Comparison of ENCODE assay signal across 24 mouse cellular contexts in genomic region chr8:94810855-94811254, GRCm38 (mm10). TPM values are rescaled to one million over a fixed set of nuclear protein-coding genes. Genes with fewer than 3 reads are reported as not detected.
"Had no signal": no experiment of that assay in that cellular context is flagged by ENCODE, and none has a peak within 500 bp of the region (broad histone marks: within the 10 kb centered on the region; RNA-seq: fewer than 3 reads in every experiment).

No protein-coding gene starts in this region.

- H3K9ac ChIP-seq: limb, embryonic 13.5 days; liver, embryonic 13.5 days; midbrain, embryonic 12.5 days; neural tube, embryonic 13.5 days had no signal

- H3K27ac ChIP-seq: kidney, postnatal 0 days; limb, embryonic 10.5 days; limb, embryonic 13.5 days; midbrain, embryonic 12.5 days; neural tube, embryonic 13.5 days had no signal

- H3K4me1 ChIP-seq: limb, embryonic 13.5 days had no signal

- H3K4me2 ChIP-seq: limb, embryonic 13.5 days; liver, embryonic 13.5 days; midbrain, embryonic 12.5 days; neural tube, embryonic 13.5 days had no signal

- DNase-seq: kidney, adult 2 months; kidney, postnatal 25 days; layer of hippocampus, postnatal 36 days; liver; liver, embryonic 13.5 days; lung, adult 2 months; lung, postnatal 14 days; lung, postnatal 4 days; thymus, adult 18-20 months; thymus, postnatal 36 days had no signal

- H3K4me3 ChIP-seq: limb, embryonic 10.5 days; limb, embryonic 13.5 days; liver, embryonic 13.5 days; midbrain, embryonic 12.5 days; myocyte; neural tube, embryonic 13.5 days had no signal

- H3K27me3 ChIP-seq: limb, embryonic 13.5 days; neural tube, embryonic 13.5 days had no signal

- H3K9me3 ChIP-seq: limb, embryonic 10.5 days; limb, embryonic 13.5 days; liver, embryonic 13.5 days; midbrain, embryonic 12.5 days; neural tube, embryonic 13.5 days had no signal

- ATAC-seq: intestine, postnatal 0 days had no signal

- H3K36me3 ChIP-seq: limb, embryonic 10.5 days; limb, embryonic 13.5 days; liver, embryonic 13.5 days; midbrain, embryonic 12.5 days; neural tube, embryonic 13.5 days had no signal

RNA-seq across cellular contexts. Expression of gene Ccl17, which starts 0.6 kb away (rescaled TPM):
- total RNA-seq: neutrophil, adult 5-6 weeks had no signal
- polyA plus RNA-seq: intestine, embryonic 14.5 days; kidney, embryonic 14.5 days; limb, embryonic 10.5 days; liver, embryonic 16.5 days; lung, embryonic 16.5 days; midbrain, embryonic 12.5 days; neural tube, embryonic 13.5 days; spleen, adult 2 months had no signal

RNA-seq across cellular contexts. Expression of gene Cx3cl1, which starts 39.0 kb away (rescaled TPM):
- total RNA-seq: megakaryocyte-erythroid progenitor cell, adult 5-6 weeks; neutrophil, adult 5-6 weeks had no signal
